8 mouse cellular contexts compared by ENCODE assay signal in the genomic region with DNA sequence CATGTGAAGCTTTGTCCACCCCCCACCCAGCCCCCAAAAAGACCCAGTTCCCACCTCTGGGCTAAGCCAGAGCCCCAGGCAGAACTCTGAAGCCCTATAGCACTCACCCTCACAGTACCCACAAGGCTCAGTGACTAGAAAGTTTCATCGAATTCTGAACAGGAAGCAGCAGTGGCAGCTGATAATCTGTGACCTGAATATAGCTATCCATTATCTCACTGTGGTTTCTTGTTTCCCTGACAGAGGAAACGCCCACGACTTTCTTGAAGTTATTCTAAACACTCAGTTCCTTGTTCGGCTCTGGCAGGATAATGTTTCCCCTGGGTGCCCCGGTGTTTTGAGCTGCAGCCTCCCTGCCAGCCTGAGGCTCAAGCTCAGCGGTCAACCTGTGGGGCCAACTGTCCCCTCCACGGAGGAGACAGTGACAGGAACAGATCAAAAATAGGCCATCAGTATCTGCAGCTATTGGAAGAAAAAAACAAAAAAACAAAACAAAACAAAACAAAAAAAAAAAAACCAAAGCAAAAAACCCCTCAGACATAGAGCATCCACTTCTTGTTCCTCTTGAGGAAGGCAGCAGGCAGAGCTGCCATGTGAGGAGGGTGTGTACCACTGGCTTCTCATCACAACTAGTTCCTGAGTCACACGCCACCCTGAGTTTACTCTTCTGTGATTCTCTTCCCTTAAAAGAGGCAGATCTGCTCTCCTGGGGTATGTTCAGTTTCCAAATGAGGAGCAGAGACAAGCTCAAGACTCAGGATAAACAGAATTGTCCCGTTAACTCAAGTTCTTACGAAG. TPM values are rescaled to one million over a fixed set of nuclear protein-coding genes. Genes with fewer than 3 reads are reported as not detected.
A peak's percentile ranks its signal among the peaks of the same experiment; 100 is the strongest.
DNase-seq lines count a peak whose midpoint lies in the region; ATAC-seq and TF ChIP-seq lines count a peak whose summit lies in the region.

No protein-coding gene starts in this region.

- H3K9me3 ChIP-seq in heart, embryonic 16.5 days (replicated peaks; ENCODE audit: control insufficient read depth, low read length), result no peaks in the 10 kb centered on the region
- no peaks in the 10 kb centered on the region for H3K9me3 ChIP-seq in liver, embryonic 15.5 days (replicated peaks)
- H3K9me3 ChIP-seq in hindbrain, embryonic 14.5 days (ENCODE audit: control insufficient read depth, low read length), result no peaks in the 10 kb centered on the region

- H3K27ac ChIP-seq in heart, embryonic 16.5 days (ENCODE audit: low read length), result peak overlapping the region; percentile 73
- peak overlapping the region; percentile 79 for H3K27ac ChIP-seq in liver, embryonic 15.5 days (replicated peaks)
- H3K27ac ChIP-seq in hindbrain, embryonic 14.5 days, result no peak overlapping the region

- TF ChIP-seq POLR2A in brain, embryonic 14.5 days (IDR thresholded peaks at IDR 0.05; ENCODE audit: borderline replicate concordance, extremely low read depth, insufficient read depth, insufficient read length, poor library complexity, severe bottlenecking), result no peak

- DNase-seq in frontal cortex, postnatal 25 days (ENCODE audit: low spot score in 2 of 2), result no peak
- DNase-seq in brain, embryonic 14.5 days (ENCODE audit: low read depth), result peak; percentile 36
- DNase-seq in spleen, adult 12 weeks (ENCODE audit: low spot score), result peak; percentile 16
- no peak for DNase-seq in hindbrain, embryonic 14.5 days (ENCODE audit: low spot score)
- DNase-seq in frontal cortex, postnatal 10 days (ENCODE audit: low spot score in 2 of 2), result no peak

- H3K9ac ChIP-seq in heart, embryonic 16.5 days (ENCODE audit: low read length), result peak overlapping the region; percentile 43
- no peak overlapping the region for H3K9ac ChIP-seq in liver, embryonic 15.5 days
- H3K9ac ChIP-seq in hindbrain, embryonic 14.5 days, result no peak overlapping the region

- H3K4me3 ChIP-seq in heart, embryonic 16.5 days (ENCODE audit: low read length), result no peak overlapping the region
- H3K4me3 ChIP-seq in liver, embryonic 15.5 days (replicated peaks), result peak overlapping the region; percentile 26
- no peak overlapping the region for H3K4me3 ChIP-seq in hindbrain, embryonic 14.5 days (replicated peaks; ENCODE audit: low read length)

- WGBS in heart, embryonic 16.5 days, result 22% methylated on average over 10 of the region's 10 CpGs
- WGBS in liver, embryonic 15.5 days (ENCODE audit: insufficient replicate concordance), result 10% methylated on average over 10 of the region's 10 CpGs
- WGBS in hindbrain, embryonic 14.5 days, result 37% methylated on average over 10 of the region's 10 CpGs

- ATAC-seq in frontal cortex, adult (ENCODE audit: low TSS enrichment), result peak; percentile 47; the same call in 1 of the 2 replicates
- peak; percentile 79 for ATAC-seq in heart, embryonic 16.5 days (replicated peaks; ENCODE audit: extremely low read depth, insufficient read depth, low FRiP score)
- peak; percentile 91 for ATAC-seq in liver, embryonic 15.5 days (ENCODE audit: insufficient read depth)
- no peak for ATAC-seq in hindbrain, embryonic 14.5 days (ENCODE audit: low FRiP score)

- no peak for TF ChIP-seq CTCF in brain, embryonic 14.5 days (IDR thresholded peaks at IDR 0.05; ENCODE audit: borderline replicate concordance, extremely low read depth, insufficient read depth, insufficient read length)

- peak overlapping the region; percentile 54 for H3K4me2 ChIP-seq in heart, embryonic 16.5 days (ENCODE audit: low read depth, low read length)
- peak overlapping the region; percentile 60 for H3K4me2 ChIP-seq in liver, embryonic 15.5 days
- H3K4me2 ChIP-seq in hindbrain, embryonic 14.5 days (replicated peaks), result no peak overlapping the region

- H3K36me3 ChIP-seq in heart, embryonic 16.5 days (ENCODE audit: control insufficient read depth, insufficient read depth), result no peaks in the 10 kb centered on the region
- H3K36me3 ChIP-seq in liver, embryonic 15.5 days (replicated peaks), result no peaks in the 10 kb centered on the region
- H3K36me3 ChIP-seq in hindbrain, embryonic 14.5 days (replicated peaks; ENCODE audit: control insufficient read depth, insufficient read depth), result no peaks in the 10 kb centered on the region

- H3K27me3 ChIP-seq in heart, embryonic 16.5 days (ENCODE audit: control insufficient read depth, insufficient read depth, low read length), result no peaks in the 10 kb centered on the region
- no peaks in the 10 kb centered on the region for H3K27me3 ChIP-seq in liver, embryonic 15.5 days
- no peaks in the 10 kb centered on the region for H3K27me3 ChIP-seq in hindbrain, embryonic 14.5 days (ENCODE audit: control insufficient read depth, insufficient read depth, low read length)

- H3K4me1 ChIP-seq in heart, embryonic 16.5 days (ENCODE audit: control insufficient read depth, insufficient read depth, low read length), result peaks cover 12% of the 10 kb centered on the region
- peaks cover 27% of the 10 kb centered on the region for H3K4me1 ChIP-seq in liver, embryonic 15.5 days (replicated peaks)
- no peaks in the 10 kb centered on the region for H3K4me1 ChIP-seq in hindbrain, embryonic 14.5 days (replicated peaks; ENCODE audit: control insufficient read depth, insufficient read depth, low read length)

RNA-seq across cellular contexts. Expression of a gene that starts 43.9 kb away (rescaled TPM):
- 18.0 and 24.4 TPM in 2 replicates for polyA plus RNA-seq in brain, embryonic 14.5 days (2012; rRNA removed)
- 89.3 and 97.0 TPM in 2 replicates for polyA plus RNA-seq in heart, embryonic 16.5 days (2015; fragmentation: Nextera tagmentation; extraction: Ambion mirVana)
- polyA plus RNA-seq in liver, embryonic 15.5 days (2015; fragmentation: Nextera tagmentation; extraction: Ambion mirVana), result 17.0 and 18.0 TPM in 2 replicates
- 19.3 and 19.7 TPM in 2 replicates for polyA plus RNA-seq in hindbrain, embryonic 14.5 days (2014; fragmentation: Nextera tagmentation; extraction: Ambion mirVana)

RNA-seq across cellular contexts. Expression of a gene that starts 48.8 kb away (rescaled TPM):
- 0.98 and 1.8 TPM in 2 replicates for polyA plus RNA-seq in brain, embryonic 14.5 days (2012; rRNA removed)
- polyA plus RNA-seq in heart, embryonic 16.5 days (2015; fragmentation: Nextera tagmentation; extraction: Ambion mirVana), result 1.2 and 1.9 TPM in 2 replicates
- polyA plus RNA-seq in liver, embryonic 15.5 days (2015; fragmentation: Nextera tagmentation; extraction: Ambion mirVana), result 0.54 and 0.76 TPM in 2 replicates
- 0.27 and 0.34 TPM in 2 replicates for polyA plus RNA-seq in hindbrain, embryonic 14.5 days (2014; fragmentation: Nextera tagmentation; extraction: Ambion mirVana)

Comparison
In these comparisons a context has a peak if more than half of its experiments do, and no peak if none do; other contexts are left out.
1. DNase-seq: peak in brain, embryonic 14.5 days (single experiment) and spleen, adult 12 weeks (single experiment); none in frontal cortex, postnatal 25 days (0 of 2), hindbrain, embryonic 14.5 days (single experiment) and frontal cortex, postnatal 10 days (0 of 2).